Mouse (Mus musculus): ENCODE data around the gene Slc30a1.

The Slc30a1 gene

GRCm38 (mm10) chr1:191906571-191907430, at the start of gene Slc30a1:
TSS of gene Slc30a1 (plus strand) at chr1:191906767.
- DNase-seq, result peak; percentile 99 to 100

- peak; percentile 21 to 25 for DNase-seq
These were observed 49.5 kb upstream of the Slc30a1 start for GRCm38 (mm10) chr1:191856886-191857651.

GRCm38 (mm10) chr1:191858136-191858535, 48.4 kb upstream of the Slc30a1 start:
- no peak for DNase-seq

- no peak for DNase-seq
These were observed 46.7 kb upstream of the Slc30a1 start for GRCm38 (mm10) chr1:191859847-191860246.

- no peak for DNase-seq
These were observed 45.3 kb upstream of the Slc30a1 start for GRCm38 (mm10) chr1:191861247-191861646.

- peak; percentile 8 to 27 for DNase-seq
These were observed 42.6 kb upstream of the Slc30a1 start for GRCm38 (mm10) chr1:191863833-191864550.

GRCm38 (mm10) chr1:191864551-191865027, 42.0 kb upstream of the Slc30a1 start:
- DNase-seq, result no peak

- DNase-seq, result no peak
These were observed 34.4 kb upstream of the Slc30a1 start for GRCm38 (mm10) chr1:191872076-191872710.

GRCm38 (mm10) chr1:191875006-191875405, 31.6 kb upstream of the Slc30a1 start:
- no peak for DNase-seq

- no peak for DNase-seq
These were observed 30.8 kb upstream of the Slc30a1 start for GRCm38 (mm10) chr1:191875683-191876305.

GRCm38 (mm10) chr1:191877681-191878080, 28.9 kb upstream of the Slc30a1 start:
- DNase-seq, result no peak

- DNase-seq, result no peak
These were observed 28.0 kb upstream of the Slc30a1 start for GRCm38 (mm10) chr1:191878518-191878921.

- no peak for DNase-seq
These were observed 26.3 kb upstream of the Slc30a1 start for GRCm38 (mm10) chr1:191880247-191880646.

- no peak for DNase-seq
These were observed 25.5 kb upstream of the Slc30a1 start for GRCm38 (mm10) chr1:191880921-191881609.

- no peak for DNase-seq
These were observed 24.9 kb upstream of the Slc30a1 start for GRCm38 (mm10) chr1:191881663-191882062.

- no peak for DNase-seq
These were observed 23.9 kb upstream of the Slc30a1 start for GRCm38 (mm10) chr1:191882474-191883206.

GRCm38 (mm10) chr1:191883654-191884053, 22.9 kb upstream of the Slc30a1 start:
- no peak for DNase-seq

GRCm38 (mm10) chr1:191891912-191892311, 14.7 kb upstream of the Slc30a1 start:
- no peak for DNase-seq

- no peak for DNase-seq
These were observed 12.2 kb upstream of the Slc30a1 start for GRCm38 (mm10) chr1:191894386-191894785.

GRCm38 (mm10) chr1:191894857-191895256, 11.7 kb upstream of the Slc30a1 start:
- no peak for DNase-seq
